Mouse (Mus musculus): ENCODE results near the gene Dpysl4. TPM values are rescaled to one million over a fixed set of nuclear protein-coding genes. Genes with fewer than 3 reads are reported as not detected.

Gene Dpysl4
- polyA plus RNA-seq, 1 experiment from 2014 or later: 4.7 TPM

DNA sequence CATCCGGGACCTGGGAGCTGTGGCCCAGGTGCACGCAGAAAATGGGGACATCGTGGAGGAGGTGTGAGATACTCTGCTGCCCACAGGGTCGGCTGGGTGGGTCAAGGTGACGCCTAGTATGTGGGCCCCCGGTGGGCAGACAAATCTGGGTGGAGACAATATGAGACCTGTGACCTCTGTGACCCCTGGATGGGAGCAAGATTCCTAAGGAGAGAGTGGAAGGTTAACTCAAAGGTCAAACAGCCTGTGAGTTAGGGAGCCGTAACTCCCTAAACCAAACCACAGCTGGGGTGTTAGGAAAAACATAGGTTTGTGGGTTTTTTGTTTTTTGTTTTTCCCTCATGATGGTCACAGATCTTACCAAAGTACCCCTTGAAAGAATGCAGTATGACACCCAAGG, 8.0 kb downstream of the Dpysl4 start:
- H3K4me1 ChIP-seq (replicated peaks; ENCODE audit: control insufficient read depth, insufficient read depth, low read length): no peaks in the 10 kb centered on the region
- H3K9me3 ChIP-seq (ENCODE audit: control insufficient read depth): no peaks in the 10 kb centered on the region
- H3K27ac ChIP-seq (ENCODE audit: low read depth, low read length): no peak overlapping the region
- no peak overlapping the region for H3K4me3 ChIP-seq (ENCODE audit: low read depth, low read length)
- no peak overlapping the region for H3K9ac ChIP-seq (ENCODE audit: low read depth, low read length)
- H3K4me2 ChIP-seq (replicated peaks; ENCODE audit: low read depth): no peak overlapping the region
- H3K27me3 ChIP-seq (replicated peaks; ENCODE audit: control insufficient read depth, insufficient read depth, low read length): no peaks in the 10 kb centered on the region
- no peak for ATAC-seq
- no peaks in the 10 kb centered on the region for H3K36me3 ChIP-seq (ENCODE audit: control insufficient read depth, insufficient read depth)
- 74% methylated on average over 7 of the region's 7 CpGs for WGBS
- TF ChIP-seq CTCF (IDR thresholded peaks at IDR 0.05; ENCODE audit: low read depth): no peak

DNA sequence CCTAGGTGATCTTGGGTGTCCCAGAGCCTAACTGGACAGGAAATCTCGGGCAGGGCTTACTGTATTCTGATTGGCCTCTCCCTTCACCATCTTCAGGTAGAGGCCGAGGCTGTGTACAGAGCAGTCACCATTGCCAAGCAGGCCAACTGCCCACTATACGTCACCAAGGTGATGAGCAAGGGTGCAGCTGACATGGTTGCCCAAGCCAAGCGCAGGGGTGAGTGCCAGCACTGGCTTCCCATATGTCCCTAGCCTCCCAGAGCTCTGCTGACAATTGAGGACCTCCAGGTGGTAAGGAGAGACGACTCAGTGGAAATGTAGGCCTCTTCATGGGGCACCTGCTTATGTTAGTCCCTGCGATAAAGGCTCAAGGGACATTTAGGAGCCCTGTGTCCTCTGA, 9.0 kb downstream of the Dpysl4 start:
- Histone ChIP-seq H3K27ac (ENCODE audit: low read depth, low read length) (no peak overlapping the region), H3K36me3 (ENCODE audit: control insufficient read depth, insufficient read depth) (no peaks in the 10 kb centered on the region), H3K27me3 (replicated peaks; ENCODE audit: control insufficient read depth, insufficient read depth, low read length) (no peaks in the 10 kb centered on the region), H3K9ac (ENCODE audit: low read depth, low read length) (no peak overlapping the region), H3K9me3 (ENCODE audit: control insufficient read depth) (no peaks in the 10 kb centered on the region), H3K4me2 (replicated peaks; ENCODE audit: low read depth) (no peak overlapping the region), H3K4me3 (ENCODE audit: low read depth, low read length) (no peak overlapping the region), H3K4me1 (replicated peaks; ENCODE audit: control insufficient read depth, insufficient read depth, low read length) (no peaks in the 10 kb centered on the region)
- 79% methylated on average over 6 of the region's 6 CpGs for WGBS
- no peak for TF ChIP-seq CTCF (IDR thresholded peaks at IDR 0.05; ENCODE audit: low read depth)
- no peak for ATAC-seq

DNA sequence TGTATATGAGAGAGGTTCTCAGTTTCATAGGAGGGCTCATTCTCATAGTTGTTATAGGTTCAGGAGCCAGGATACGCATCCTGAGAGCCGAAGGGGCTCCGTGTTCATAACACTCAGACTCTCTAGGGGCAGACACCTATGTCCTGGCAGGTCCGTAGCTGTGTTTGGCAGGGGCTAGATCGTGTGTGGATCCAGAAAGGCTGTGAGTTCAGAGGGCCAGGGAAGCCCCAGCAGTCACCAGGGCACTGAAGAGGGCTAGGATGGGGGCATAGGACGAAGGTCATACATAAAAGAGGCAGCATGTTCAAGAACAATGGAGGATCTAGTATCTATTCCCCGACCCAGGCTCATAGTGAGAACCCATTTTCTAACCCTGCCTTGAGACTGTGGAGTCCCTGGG, 9.5 kb downstream of the Dpysl4 start:
- WGBS: 87% methylated on average over 7 of the region's 7 CpGs
- Histone ChIP-seq H3K4me2 (replicated peaks; ENCODE audit: low read depth) (no peak overlapping the region), H3K9me3 (ENCODE audit: control insufficient read depth) (no peaks in the 10 kb centered on the region), H3K4me1 (replicated peaks; ENCODE audit: control insufficient read depth, insufficient read depth, low read length) (no peaks in the 10 kb centered on the region), H3K27me3 (replicated peaks; ENCODE audit: control insufficient read depth, insufficient read depth, low read length) (no peaks in the 10 kb centered on the region), H3K9ac (ENCODE audit: low read depth, low read length) (no peak overlapping the region), H3K27ac (ENCODE audit: low read depth, low read length) (no peak overlapping the region), H3K36me3 (ENCODE audit: control insufficient read depth, insufficient read depth) (no peaks in the 10 kb centered on the region), H3K4me3 (ENCODE audit: low read depth, low read length) (no peak overlapping the region)
- ATAC-seq: no peak
- no peak for TF ChIP-seq CTCF (IDR thresholded peaks at IDR 0.05; ENCODE audit: low read depth)

DNA sequence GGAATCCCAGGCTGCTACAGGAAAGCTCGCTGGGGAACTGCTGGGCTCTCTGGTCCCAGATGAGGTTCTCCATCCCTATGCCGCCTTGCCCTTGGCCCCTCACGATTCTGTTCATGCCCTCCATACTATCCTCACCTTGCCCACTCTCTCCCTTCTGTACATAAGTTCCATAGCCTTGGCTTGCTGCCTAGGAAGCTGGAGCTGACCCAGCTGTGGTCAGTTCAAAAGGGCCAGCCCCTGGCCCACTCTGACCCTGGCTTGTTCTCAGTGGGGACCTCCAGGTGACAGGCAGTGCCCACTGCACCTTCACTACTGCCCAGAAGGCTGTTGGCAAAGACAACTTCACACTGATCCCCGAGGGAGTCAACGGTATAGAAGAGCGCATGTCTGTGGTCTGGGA, 10.6 kb downstream of the Dpysl4 start:
- Histone ChIP-seq H3K36me3 (ENCODE audit: control insufficient read depth, insufficient read depth) (no peaks in the 10 kb centered on the region), H3K4me1 (replicated peaks; ENCODE audit: control insufficient read depth, insufficient read depth, low read length) (no peaks in the 10 kb centered on the region), H3K27ac (ENCODE audit: low read depth, low read length) (no peak overlapping the region), H3K9ac (ENCODE audit: low read depth, low read length) (no peak overlapping the region), H3K4me2 (replicated peaks; ENCODE audit: low read depth) (no peak overlapping the region), H3K27me3 (replicated peaks; ENCODE audit: control insufficient read depth, insufficient read depth, low read length) (no peaks in the 10 kb centered on the region), H3K4me3 (ENCODE audit: low read depth, low read length) (no peak overlapping the region), H3K9me3 (ENCODE audit: control insufficient read depth) (no peaks in the 10 kb centered on the region)
- WGBS: 86% methylated on average over 6 of the region's 6 CpGs
- no peak for ATAC-seq
- TF ChIP-seq CTCF (IDR thresholded peaks at IDR 0.05; ENCODE audit: low read depth): no peak

DNA sequence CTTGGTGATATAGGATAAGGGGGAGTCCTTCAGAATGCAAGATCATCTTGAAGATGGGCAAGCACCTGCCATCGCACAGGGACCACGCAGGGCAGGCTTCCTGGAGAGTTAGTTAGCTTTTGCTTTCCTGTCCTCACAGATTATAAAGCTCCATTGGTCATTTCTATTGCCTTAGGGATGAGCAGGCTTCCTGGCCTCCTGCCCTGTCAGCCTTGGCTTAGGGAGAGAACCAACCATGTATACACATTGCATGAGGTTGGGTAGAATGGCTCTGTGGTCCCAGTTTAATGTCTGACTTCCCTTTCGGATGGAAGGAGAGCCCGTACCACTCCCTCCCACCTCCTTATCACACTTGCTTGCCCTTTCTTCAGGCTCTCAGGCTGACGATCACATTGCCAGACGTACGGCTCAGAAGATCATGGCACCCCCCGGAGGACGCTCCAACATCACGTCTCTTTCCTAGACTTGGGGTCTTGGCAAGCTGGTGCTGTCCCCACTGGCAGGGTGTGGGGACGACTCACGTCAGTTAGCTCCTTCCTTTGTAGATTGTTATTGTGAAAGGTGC, 14.8 kb downstream of the Dpysl4 start:
- Histone ChIP-seq H3K4me1 (replicated peaks; ENCODE audit: control insufficient read depth, insufficient read depth, low read length) (no peaks in the 10 kb centered on the region), H3K9me3 (ENCODE audit: control insufficient read depth) (no peaks in the 10 kb centered on the region), H3K27me3 (replicated peaks; ENCODE audit: control insufficient read depth, insufficient read depth, low read length) (no peaks in the 10 kb centered on the region), H3K27ac (ENCODE audit: low read depth, low read length) (no peak overlapping the region), H3K4me2 (replicated peaks; ENCODE audit: low read depth) (no peak overlapping the region), H3K36me3 (ENCODE audit: control insufficient read depth, insufficient read depth) (no peaks in the 10 kb centered on the region), H3K4me3 (ENCODE audit: low read depth, low read length) (no peak overlapping the region), H3K9ac (ENCODE audit: low read depth, low read length) (no peak overlapping the region)
- no peak for ATAC-seq
- WGBS: 73% methylated on average over 12 of the region's 12 CpGs
- no peak for TF ChIP-seq CTCF (IDR thresholded peaks at IDR 0.05; ENCODE audit: low read depth)

DNA sequence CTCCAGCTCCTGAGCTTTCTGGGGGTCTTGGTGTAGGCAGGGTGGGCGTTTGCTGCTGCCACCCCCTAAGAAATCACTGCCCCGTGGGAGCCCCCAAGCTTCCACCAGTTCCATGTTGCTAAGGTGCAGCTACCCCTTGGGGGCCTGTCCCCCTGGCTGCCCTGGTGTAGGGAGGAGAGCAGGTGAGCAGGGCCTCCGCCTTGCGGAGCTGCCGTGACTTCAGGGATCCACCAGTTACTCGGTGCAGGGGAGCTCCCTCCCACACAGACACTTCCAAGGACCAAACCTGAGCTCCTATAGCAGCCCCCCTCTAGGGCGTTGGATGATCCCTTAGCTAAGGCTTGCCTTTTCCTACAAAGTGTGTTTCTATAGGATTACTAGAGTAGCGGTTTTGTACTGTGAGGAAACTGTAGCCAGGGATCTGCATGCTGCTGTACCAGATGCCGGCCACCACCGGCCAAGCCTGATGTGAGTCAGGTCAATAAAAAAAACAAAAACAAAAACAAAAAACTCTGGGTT, 15.5 kb downstream of the Dpysl4 start:
- no peak for ATAC-seq
- Histone ChIP-seq H3K36me3 (ENCODE audit: control insufficient read depth, insufficient read depth) (no peaks in the 10 kb centered on the region), H3K27me3 (replicated peaks; ENCODE audit: control insufficient read depth, insufficient read depth, low read length) (no peaks in the 10 kb centered on the region), H3K4me2 (replicated peaks; ENCODE audit: low read depth) (no peak overlapping the region), H3K4me1 (replicated peaks; ENCODE audit: control insufficient read depth, insufficient read depth, low read length) (no peaks in the 10 kb centered on the region), H3K27ac (ENCODE audit: low read depth, low read length) (no peak overlapping the region), H3K9me3 (ENCODE audit: control insufficient read depth) (no peaks in the 10 kb centered on the region), H3K4me3 (ENCODE audit: low read depth, low read length) (no peak overlapping the region), H3K9ac (ENCODE audit: low read depth, low read length) (no peak overlapping the region)
- TF ChIP-seq CTCF (IDR thresholded peaks at IDR 0.05; ENCODE audit: low read depth): no peak
- 74% methylated on average over 10 of the region's 10 CpGs for WGBS

DNA sequence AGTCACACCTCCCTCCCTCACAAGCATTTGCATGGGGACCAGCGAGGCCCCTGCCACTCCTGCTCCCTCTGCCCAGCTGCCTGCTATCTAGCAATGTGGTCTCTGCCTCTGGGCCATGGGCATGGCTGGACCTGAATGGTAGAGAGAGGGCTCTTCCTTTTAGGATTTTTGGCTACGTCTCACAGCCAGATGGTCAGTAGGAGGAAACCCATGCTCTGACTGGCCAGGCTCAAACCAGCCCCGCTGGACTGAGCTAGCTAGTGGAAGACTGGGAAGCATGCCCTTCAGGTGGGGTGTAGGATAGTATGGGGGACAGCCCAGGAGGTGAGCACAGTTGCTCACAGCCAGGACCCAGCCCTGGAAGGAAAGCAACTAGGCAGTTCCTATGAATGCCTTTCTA, 16.0 kb downstream of the Dpysl4 start:
- Histone ChIP-seq H3K27ac (ENCODE audit: low read depth, low read length) (no peak overlapping the region), H3K9me3 (ENCODE audit: control insufficient read depth) (no peaks in the 10 kb centered on the region), H3K36me3 (ENCODE audit: control insufficient read depth, insufficient read depth) (no peaks in the 10 kb centered on the region), H3K9ac (ENCODE audit: low read depth, low read length) (no peak overlapping the region), H3K4me2 (replicated peaks; ENCODE audit: low read depth) (no peak overlapping the region), H3K4me1 (replicated peaks; ENCODE audit: control insufficient read depth, insufficient read depth, low read length) (no peaks in the 10 kb centered on the region), H3K27me3 (replicated peaks; ENCODE audit: control insufficient read depth, insufficient read depth, low read length) (no peaks in the 10 kb centered on the region), H3K4me3 (ENCODE audit: low read depth, low read length) (no peak overlapping the region)
- WGBS: 74% methylated on average over 3 of the region's 3 CpGs
- TF ChIP-seq CTCF (IDR thresholded peaks at IDR 0.05; ENCODE audit: low read depth): no peak
- no peak for ATAC-seq
